Mouse (Mus musculus): ENCODE measurements around the gene Sgk2. TPM values are rescaled to one million over a fixed set of nuclear protein-coding genes. Genes with fewer than 3 reads are reported as not detected.

Sgk2 gene
- polyA plus RNA-seq, 1 experiment from 2014 or later = not detected

DNA sequence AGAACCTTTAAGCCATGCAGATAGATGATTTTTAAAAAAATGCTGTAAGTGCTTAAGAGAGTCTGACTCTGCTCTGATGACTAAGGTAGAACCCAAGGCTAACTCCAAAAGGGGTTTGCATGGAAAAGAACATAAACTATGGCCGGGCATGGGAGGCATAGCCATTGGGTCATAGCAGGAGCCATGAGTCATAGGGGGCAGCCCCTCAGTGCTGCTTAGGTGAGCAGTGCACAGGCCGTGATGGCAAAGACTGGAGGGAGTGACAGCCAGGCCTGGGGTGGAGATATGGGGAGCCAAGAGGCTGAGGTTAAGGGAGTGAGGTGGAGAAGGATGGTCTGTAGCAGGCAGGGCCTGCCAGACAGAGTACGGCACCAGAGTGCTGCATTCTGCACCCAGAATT is 18.0 kb upstream of the Sgk2 start:
- H3K4me2 ChIP-seq = no peak overlapping the region
- ATAC-seq (replicated peaks; ENCODE audit: insufficient number of reproducible peaks, insufficient read depth, low FRiP score, low read depth) = no peak
- 72% methylated on average over 3 of the region's 3 CpGs for WGBS
- H3K36me3 ChIP-seq = no peaks in the 10 kb centered on the region
- no peak overlapping the region for H3K9ac ChIP-seq
- no peaks in the 10 kb centered on the region for H3K4me1 ChIP-seq (replicated peaks)
- H3K9me3 ChIP-seq (replicated peaks) = no peaks in the 10 kb centered on the region
- H3K4me3 ChIP-seq = no peak overlapping the region
- peaks cover 3% of the 10 kb centered on the region; the same call in 1 of the 2 replicates for H3K27me3 ChIP-seq
- H3K27ac ChIP-seq = no peak overlapping the region

DNA sequence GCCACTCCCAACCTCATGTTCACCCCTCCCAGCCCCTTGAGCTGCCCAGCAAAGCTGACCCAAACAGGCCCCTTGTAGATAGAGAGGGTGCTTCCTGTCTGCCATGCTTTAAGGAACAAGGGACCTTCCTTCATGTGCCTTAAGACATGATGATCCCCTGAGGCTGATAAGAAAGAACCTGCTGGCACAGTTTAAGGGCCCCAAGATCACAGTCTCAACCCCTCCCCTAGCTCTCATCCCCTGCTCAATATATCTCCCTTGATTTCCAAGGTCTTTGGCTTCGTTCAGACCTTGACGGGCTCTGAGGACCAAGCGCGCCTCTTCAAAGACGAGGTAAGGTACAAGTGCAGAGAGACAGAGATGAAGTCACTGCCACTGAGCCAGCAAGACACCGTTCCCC is 16.2 kb upstream of the Sgk2 start:
- H3K27ac ChIP-seq = no peak overlapping the region
- H3K4me3 ChIP-seq = no peak overlapping the region
- H3K4me1 ChIP-seq (replicated peaks) = peaks cover 14% of the 10 kb centered on the region
- peaks cover 3% of the 10 kb centered on the region; the same call in 1 of the 2 replicates for H3K27me3 ChIP-seq
- WGBS = 79% methylated on average over 6 of the region's 6 CpGs
- H3K4me2 ChIP-seq = no peak overlapping the region
- no peak for ATAC-seq (replicated peaks; ENCODE audit: insufficient number of reproducible peaks, insufficient read depth, low FRiP score, low read depth)
- no peaks in the 10 kb centered on the region for H3K9me3 ChIP-seq (replicated peaks)
- no peaks in the 10 kb centered on the region for H3K36me3 ChIP-seq
- no peak overlapping the region for H3K9ac ChIP-seq

GRCm38 (mm10) chr2:162972752-162973151 is 14.4 kb upstream of the Sgk2 start:
- Histone ChIP-seq H3K4me1 (replicated peaks) (peaks cover 17% of the 10 kb centered on the region), H3K4me2 (no peak overlapping the region), H3K4me3 (no peak overlapping the region), H3K36me3 (no peaks in the 10 kb centered on the region), H3K27me3 (no peaks in the 10 kb centered on the region; the same call in 1 of the 2 replicates), H3K9me3 (replicated peaks) (no peaks in the 10 kb centered on the region), H3K27ac (no peak overlapping the region), H3K9ac (no peak overlapping the region)
- ATAC-seq (replicated peaks; ENCODE audit: insufficient number of reproducible peaks, insufficient read depth, low FRiP score, low read depth) = no peak
- WGBS = 59% methylated on average over 7 of the region's 7 CpGs

DNA sequence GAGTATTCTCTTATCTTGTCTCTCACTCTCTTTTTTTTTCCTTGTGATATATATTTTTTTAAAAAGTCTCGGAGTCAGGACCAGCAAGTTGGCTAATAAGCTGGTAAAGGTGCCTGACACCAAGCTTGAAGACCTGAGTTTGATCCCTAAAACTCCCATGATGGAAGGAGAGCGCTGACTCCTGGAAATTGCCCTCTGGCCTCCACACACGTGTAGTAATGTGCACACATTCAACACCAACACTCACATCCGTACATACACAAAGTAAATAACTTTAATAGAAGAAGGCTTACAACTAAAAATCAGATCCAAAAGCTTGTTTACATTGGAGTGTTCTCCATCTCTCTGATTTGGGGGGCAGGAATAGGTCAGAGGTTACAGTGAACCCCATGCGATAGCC is 13.9 kb upstream of the Sgk2 start:
- ATAC-seq (replicated peaks; ENCODE audit: insufficient number of reproducible peaks, insufficient read depth, low FRiP score, low read depth) = no peak
- no peak overlapping the region for H3K9ac ChIP-seq
- no peak overlapping the region for H3K4me3 ChIP-seq
- no peaks in the 10 kb centered on the region for H3K36me3 ChIP-seq
- no peak overlapping the region for H3K27ac ChIP-seq
- 78% methylated on average over 5 of the region's 5 CpGs for WGBS
- H3K4me2 ChIP-seq = no peak overlapping the region
- H3K27me3 ChIP-seq = no peaks in the 10 kb centered on the region
- H3K9me3 ChIP-seq (replicated peaks) = no peaks in the 10 kb centered on the region
- peaks cover 17% of the 10 kb centered on the region for H3K4me1 ChIP-seq (replicated peaks)

GRCm38 (mm10) chr2:162973637-162974036 is 13.5 kb upstream of the Sgk2 start:
- H3K4me1 ChIP-seq (replicated peaks) = peaks cover 17% of the 10 kb centered on the region
- H3K27me3 ChIP-seq = no peaks in the 10 kb centered on the region
- no peak overlapping the region for H3K4me2 ChIP-seq
- H3K4me3 ChIP-seq = no peak overlapping the region
- no peak overlapping the region for H3K27ac ChIP-seq
- ATAC-seq (replicated peaks; ENCODE audit: insufficient number of reproducible peaks, insufficient read depth, low FRiP score, low read depth) = no peak
- no peaks in the 10 kb centered on the region for H3K36me3 ChIP-seq
- H3K9ac ChIP-seq = no peak overlapping the region
- 33% methylated on average over 11 of the region's 11 CpGs for WGBS
- no peaks in the 10 kb centered on the region for H3K9me3 ChIP-seq (replicated peaks)

DNA sequence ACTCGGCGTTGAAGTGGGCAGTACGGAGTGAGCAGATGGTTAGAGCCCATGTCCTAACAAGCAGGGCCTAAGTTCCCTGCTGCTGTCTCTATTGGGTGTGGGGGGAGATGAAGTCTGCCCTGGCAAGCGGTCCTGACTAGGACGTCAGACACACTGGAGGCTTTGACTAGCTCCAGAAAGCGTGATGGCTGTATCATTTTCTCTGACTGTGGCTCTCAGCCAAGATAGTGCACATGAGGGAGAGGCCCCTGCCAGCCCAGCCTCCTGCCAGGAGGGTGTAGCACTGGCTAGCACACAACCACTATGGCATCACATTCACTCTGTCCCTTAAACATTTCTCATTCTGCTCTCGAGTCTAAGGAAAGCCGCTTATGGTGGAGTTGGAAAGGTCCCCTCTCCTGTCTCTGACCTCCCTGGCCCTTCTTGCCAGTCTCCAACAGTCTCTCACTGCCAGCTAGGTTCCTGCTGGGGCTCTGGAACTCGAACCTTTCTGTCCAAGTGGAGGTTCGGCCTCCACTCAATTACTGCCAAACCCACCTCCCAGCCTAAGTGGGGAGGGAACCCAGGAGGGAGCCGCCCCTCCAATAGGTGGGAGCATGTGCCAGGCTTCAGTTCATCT is 11.9 kb upstream of the Sgk2 start:
- H3K4me1 ChIP-seq (replicated peaks) = peaks cover 17% of the 10 kb centered on the region
- 0 out of 2 replicates have a peak, but pooled peaks have one; percentile 55 for ATAC-seq (replicated peaks; ENCODE audit: insufficient number of reproducible peaks, insufficient read depth, low FRiP score, low read depth)
- WGBS = 61% methylated on average over 11 of the region's 11 CpGs
- H3K27ac ChIP-seq = no peak overlapping the region
- H3K4me3 ChIP-seq = no peak overlapping the region
- H3K27me3 ChIP-seq = no peaks in the 10 kb centered on the region
- H3K9ac ChIP-seq = no peak overlapping the region
- H3K9me3 ChIP-seq (replicated peaks) = no peaks in the 10 kb centered on the region
- H3K4me2 ChIP-seq = no peak overlapping the region
- no peaks in the 10 kb centered on the region for H3K36me3 ChIP-seq

GRCm38 (mm10) chr2:162976001-162976400 is 11.1 kb upstream of the Sgk2 start:
- WGBS = 72% methylated on average over 4 of the region's 4 CpGs
- no peak overlapping the region for H3K4me2 ChIP-seq
- ATAC-seq (replicated peaks; ENCODE audit: insufficient number of reproducible peaks, insufficient read depth, low FRiP score, low read depth) = no peak
- H3K9ac ChIP-seq = no peak overlapping the region
- H3K4me3 ChIP-seq = no peak overlapping the region
- no peaks in the 10 kb centered on the region for H3K9me3 ChIP-seq (replicated peaks)
- H3K27ac ChIP-seq = no peak overlapping the region
- peaks cover 17% of the 10 kb centered on the region for H3K4me1 ChIP-seq (replicated peaks)
- no peaks in the 10 kb centered on the region for H3K27me3 ChIP-seq
- no peaks in the 10 kb centered on the region for H3K36me3 ChIP-seq

- no peaks in the 10 kb centered on the region for H3K27me3 ChIP-seq
- H3K4me2 ChIP-seq = no peak overlapping the region
- no peak overlapping the region for H3K27ac ChIP-seq
- H3K4me1 ChIP-seq (replicated peaks) = no peaks in the 10 kb centered on the region
- ATAC-seq (replicated peaks; ENCODE audit: insufficient number of reproducible peaks, insufficient read depth, low FRiP score, low read depth) = no peak
- H3K36me3 ChIP-seq = no peaks in the 10 kb centered on the region
- no peak overlapping the region for H3K4me3 ChIP-seq
- H3K9me3 ChIP-seq (replicated peaks) = no peaks in the 10 kb centered on the region
- H3K9ac ChIP-seq = no peak overlapping the region
- WGBS = 81% methylated on average over 6 of the region's 6 CpGs
Observed at GRCm38 (mm10) chr2:162984381-162984780, 2.7 kb upstream of the Sgk2 start.

GRCm38 (mm10) chr2:162985923-162986322 is 1.2 kb upstream of the Sgk2 start:
- H3K9me3 ChIP-seq (replicated peaks) = no peaks in the 10 kb centered on the region
- no peak overlapping the region for H3K9ac ChIP-seq
- no peak overlapping the region for H3K27ac ChIP-seq
- ATAC-seq (replicated peaks; ENCODE audit: insufficient number of reproducible peaks, insufficient read depth, low FRiP score, low read depth) = peak; percentile 77; the same call in 1 of the 2 replicates
- H3K4me3 ChIP-seq = no peak overlapping the region
- no peaks in the 10 kb centered on the region for H3K36me3 ChIP-seq
- 39% methylated on average over 3 of the region's 3 CpGs for WGBS
- H3K4me1 ChIP-seq (replicated peaks) = no peaks in the 10 kb centered on the region
- H3K4me2 ChIP-seq = no peak overlapping the region
- H3K27me3 ChIP-seq = no peaks in the 10 kb centered on the region

GRCm38 (mm10) chr2:162986764-162987163 is 366 bp upstream of the Sgk2 start:
- no peak overlapping the region for H3K27ac ChIP-seq
- 68% methylated on average over 3 of the region's 3 CpGs for WGBS
- no peaks in the 10 kb centered on the region for H3K4me1 ChIP-seq (replicated peaks)
- no peak overlapping the region for H3K9ac ChIP-seq
- H3K27me3 ChIP-seq = 0 out of 2 replicates have a peak, but pooled peaks cover 4% of the 10 kb centered on the region
- no peak overlapping the region for H3K4me2 ChIP-seq
- no peaks in the 10 kb centered on the region for H3K9me3 ChIP-seq (replicated peaks)
- H3K4me3 ChIP-seq = no peak overlapping the region
- H3K36me3 ChIP-seq = no peaks in the 10 kb centered on the region
- no peak for ATAC-seq (replicated peaks; ENCODE audit: insufficient number of reproducible peaks, insufficient read depth, low FRiP score, low read depth)

DNA sequence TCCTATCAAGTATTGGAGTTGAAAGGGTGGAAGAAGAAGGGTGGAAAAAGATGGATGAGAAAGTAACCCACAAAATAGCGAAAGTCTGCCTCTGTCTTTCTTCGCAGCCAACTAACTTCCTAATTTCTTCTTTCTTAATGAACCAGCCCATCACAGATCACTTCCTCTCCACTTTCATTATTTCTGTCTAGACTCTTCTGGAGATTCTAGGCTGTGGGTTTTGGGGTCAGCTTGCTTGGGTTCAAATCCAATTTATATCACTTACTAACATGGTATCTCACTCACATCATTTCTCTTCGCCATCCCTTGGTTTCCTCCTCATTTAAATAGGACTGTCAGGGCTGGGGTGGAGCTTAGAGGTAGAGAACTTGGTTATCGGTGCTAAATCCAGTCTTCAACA is 1.1 kb downstream of the Sgk2 start:
- H3K9ac ChIP-seq = no peak overlapping the region
- H3K36me3 ChIP-seq = no peaks in the 10 kb centered on the region
- H3K4me2 ChIP-seq = no peak overlapping the region
- no peaks in the 10 kb centered on the region for H3K4me1 ChIP-seq (replicated peaks)
- ATAC-seq (replicated peaks; ENCODE audit: insufficient number of reproducible peaks, insufficient read depth, low FRiP score, low read depth) = no peak
- no peak overlapping the region for H3K27ac ChIP-seq
- H3K4me3 ChIP-seq = no peak overlapping the region
- H3K9me3 ChIP-seq (replicated peaks) = no peaks in the 10 kb centered on the region
- 71% methylated on average over 4 of the region's 4 CpGs for WGBS
- 0 out of 2 replicates have a peak, but pooled peaks cover 4% of the 10 kb centered on the region for H3K27me3 ChIP-seq

DNA sequence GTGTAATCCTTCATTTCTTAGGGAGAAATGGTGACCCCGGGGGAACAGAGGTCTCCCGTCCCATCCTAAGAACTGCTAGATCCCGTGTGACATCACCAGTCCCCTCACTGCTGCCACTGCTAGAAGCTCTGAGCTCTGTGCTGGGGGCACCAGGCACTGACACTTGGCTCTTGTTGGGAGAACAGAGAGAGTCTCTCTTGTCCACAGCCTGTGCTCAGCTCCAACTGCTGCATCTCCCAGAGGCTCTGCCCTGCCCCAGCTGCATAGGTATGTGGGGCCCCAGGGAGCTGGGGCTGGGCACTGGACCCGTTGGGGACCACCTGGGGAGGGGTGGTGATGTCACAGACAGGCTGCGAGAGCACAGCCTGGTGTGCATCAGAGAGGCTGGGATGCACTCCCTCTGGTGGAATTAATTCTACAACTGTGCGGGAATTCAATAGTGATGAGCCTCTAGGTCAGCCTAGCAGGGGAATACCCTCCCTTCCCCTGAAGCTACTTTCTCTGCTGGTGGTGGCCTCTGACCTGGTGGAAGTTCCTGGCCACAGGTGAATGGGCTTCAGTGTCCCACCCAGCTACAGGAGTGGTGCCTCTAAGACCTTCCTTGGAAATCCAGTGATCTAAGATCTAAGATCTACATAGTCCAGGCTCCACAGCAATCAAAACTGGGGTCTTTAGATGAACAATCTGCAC is 4.4 kb downstream of the Sgk2 start:
- no peak for ATAC-seq (replicated peaks; ENCODE audit: insufficient number of reproducible peaks, insufficient read depth, low FRiP score, low read depth)
- Histone ChIP-seq H3K4me1 (replicated peaks) (no peaks in the 10 kb centered on the region), H3K27me3 (0 out of 2 replicates have a peak, but pooled peaks cover 4% of the 10 kb centered on the region), H3K9ac (no peak overlapping the region), H3K4me2 (no peak overlapping the region), H3K27ac (no peak overlapping the region), H3K4me3 (no peak overlapping the region), H3K36me3 (no peaks in the 10 kb centered on the region), H3K9me3 (replicated peaks) (no peaks in the 10 kb centered on the region)
- WGBS = 35% methylated on average over 6 of the region's 6 CpGs

All from heart, embryonic 15.5 days (tissue).